Mouse (Mus musculus) monocyte, adult 2 months (primary cell): ENCODE data around the gene Slc25a47.

Experiments used
- DNase-seq, 2 experiments: peaks; one replicate each; pipeline ENCODE4 v3.0.0; 2022; ENCODE audit warnings: low spot score in 2 of 2, low read depth in 1 of 2

The Slc25a47 gene

GRCm38 (mm10) chr12:108857589-108858184 is 21.8 kb downstream of the Slc25a47 start:
- no peak for DNase-seq

DNA sequence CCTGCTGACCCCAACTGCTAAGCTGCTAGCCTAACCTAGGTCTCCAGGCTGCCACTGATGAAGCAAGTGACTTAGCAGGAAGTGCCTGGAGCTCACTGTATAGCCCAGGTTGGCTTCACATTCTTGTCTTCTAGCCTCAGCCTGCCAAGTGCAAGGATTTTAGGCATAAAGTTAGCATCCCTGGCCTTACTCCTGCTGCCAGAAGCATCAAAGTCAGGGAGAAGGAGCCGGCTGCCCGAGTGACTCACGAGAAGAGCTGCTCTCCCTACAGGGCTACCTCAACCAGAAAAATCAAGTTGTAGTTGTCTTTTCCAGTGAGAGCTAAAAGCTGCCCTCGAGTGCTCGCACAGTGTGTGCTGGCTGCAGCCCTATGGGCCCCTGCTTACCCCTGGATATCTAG is 22.6 kb downstream of the Slc25a47 start:
- no peak for DNase-seq

- no peak for DNase-seq
These were observed 29.2 kb downstream of the Slc25a47 start for GRCm38 (mm10) chr12:108865007-108865494.

DNA sequence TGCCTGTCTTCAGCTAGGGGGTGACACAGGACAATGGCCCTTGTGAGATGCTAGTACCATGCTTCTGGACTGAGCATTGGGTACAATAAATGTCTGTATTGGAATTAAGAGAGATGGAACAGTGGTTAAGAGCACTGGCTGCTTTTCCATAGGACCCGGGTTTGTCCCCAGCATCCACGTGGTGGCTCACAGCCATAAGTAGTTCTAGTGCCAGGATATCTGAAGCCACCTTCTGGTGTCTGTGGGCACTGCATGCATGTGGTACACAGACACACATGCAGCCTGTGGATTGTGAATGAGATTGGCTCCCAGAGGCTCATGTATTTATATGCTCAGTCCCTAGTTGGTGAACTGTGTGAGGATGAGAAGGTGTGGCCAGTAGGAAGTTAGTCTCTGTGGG is 33.7 kb downstream of the Slc25a47 start:
- no peak for DNase-seq

DNA sequence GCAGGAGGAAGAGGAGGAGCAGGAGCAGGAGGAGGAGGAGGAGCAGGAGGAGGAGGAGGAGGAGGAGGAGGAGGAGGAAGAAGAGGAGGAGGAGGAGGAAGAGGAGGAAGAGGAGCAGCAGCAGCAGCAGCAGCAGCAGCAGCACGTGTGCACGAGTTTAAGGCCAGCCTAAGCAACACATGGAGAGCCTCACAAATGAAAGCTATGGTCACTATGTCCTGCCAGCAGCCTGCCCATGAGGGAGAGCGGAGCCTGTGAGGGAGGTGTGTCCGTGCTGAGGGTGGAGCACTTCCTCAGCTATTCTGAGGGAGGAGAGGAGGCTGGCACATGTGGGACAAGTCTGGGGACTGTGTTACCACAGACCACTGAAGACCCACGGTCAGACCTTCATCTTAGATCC is 37.3 kb downstream of the Slc25a47 start:
- DNase-seq, result no peak

DNA sequence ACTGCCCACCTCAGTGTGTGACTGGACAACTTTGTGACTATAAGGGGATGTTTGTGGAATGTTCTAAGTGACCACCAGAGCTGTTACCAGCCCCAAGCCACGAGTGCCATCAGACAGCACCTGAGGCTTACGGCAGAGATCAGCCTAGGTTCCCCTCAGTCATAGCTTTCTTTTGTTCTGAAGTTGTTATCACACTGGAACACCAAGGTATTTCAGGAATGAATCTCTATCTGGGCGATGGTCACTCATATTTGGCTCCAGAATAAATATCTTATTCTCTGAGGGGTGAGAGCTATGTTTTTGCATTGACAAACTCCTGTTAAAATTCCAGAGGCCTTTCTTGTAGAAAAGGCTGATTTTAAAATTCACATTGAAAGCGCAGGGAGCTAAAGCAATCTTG is 43.3 kb downstream of the Slc25a47 start:
- no peak for DNase-seq

DNA sequence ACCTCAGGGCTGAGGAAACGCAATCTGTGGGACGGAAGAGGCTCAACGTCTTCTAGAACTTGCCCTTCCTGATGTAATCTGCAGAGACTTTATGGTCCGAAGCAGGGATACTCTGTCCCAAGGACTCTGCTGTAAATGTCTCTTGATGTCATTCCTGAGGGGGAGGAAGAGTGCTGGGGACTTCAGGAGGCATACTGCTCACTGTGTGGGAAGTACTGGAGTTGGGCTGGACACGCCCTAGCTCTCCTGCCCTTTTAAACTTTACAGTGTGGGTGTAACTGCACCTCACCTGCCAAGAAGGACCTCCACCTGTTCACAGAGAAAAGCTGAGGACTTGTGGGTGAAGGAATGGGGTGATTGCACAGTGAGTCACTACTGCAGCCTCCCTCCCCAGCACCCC is 44.8 kb downstream of the Slc25a47 start:
- DNase-seq, result no peak

DNA sequence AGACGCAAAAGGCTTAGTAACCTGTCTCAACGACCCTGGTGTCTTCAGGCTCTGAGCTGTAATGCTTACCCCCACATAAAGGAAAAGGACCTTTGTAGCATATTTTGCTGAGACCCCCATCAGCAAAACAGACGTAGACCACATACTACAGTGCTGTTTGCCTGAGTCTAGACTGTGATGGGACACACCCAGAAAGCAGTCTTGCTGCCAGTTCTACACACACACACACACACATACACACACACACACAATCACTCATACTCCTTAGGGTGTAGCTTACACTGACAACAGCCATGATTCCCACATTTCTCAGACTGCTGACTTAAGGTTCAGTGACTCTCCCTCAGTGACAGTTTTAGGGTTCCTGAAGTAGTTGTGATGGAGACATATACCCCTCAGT is 45.3 kb downstream of the Slc25a47 start:
- no peak for DNase-seq

GRCm38 (mm10) chr12:108882776-108883175 is 46.9 kb downstream of the Slc25a47 start:
- no peak for DNase-seq

DNA sequence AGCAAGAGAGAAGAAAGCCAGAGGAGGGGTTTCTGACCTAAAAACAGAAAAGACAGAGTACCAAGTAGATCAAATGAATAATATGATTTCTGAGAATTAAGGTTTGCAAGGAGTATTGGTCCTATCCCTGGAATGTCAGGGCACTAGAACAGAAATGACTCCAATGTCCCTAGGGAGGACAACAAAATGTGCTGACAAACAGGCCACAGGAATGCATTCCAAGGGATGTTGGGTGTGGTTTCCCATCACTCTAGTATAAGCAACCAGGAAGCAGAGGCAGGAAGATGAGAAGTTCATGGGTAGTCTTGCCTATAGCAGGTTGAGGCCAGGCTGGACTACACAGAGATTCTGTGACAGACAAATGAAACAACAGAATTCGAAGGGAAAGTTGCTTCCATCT is 50.1 kb downstream of the Slc25a47 start:
- no peak for DNase-seq

GRCm38 (mm10) chr12:108887077-108887476 is 51.2 kb downstream of the Slc25a47 start:
- DNase-seq, result no peak

GRCm38 (mm10) chr12:108888632-108889031 is 52.8 kb downstream of the Slc25a47 start:
- no peak for DNase-seq

DNA sequence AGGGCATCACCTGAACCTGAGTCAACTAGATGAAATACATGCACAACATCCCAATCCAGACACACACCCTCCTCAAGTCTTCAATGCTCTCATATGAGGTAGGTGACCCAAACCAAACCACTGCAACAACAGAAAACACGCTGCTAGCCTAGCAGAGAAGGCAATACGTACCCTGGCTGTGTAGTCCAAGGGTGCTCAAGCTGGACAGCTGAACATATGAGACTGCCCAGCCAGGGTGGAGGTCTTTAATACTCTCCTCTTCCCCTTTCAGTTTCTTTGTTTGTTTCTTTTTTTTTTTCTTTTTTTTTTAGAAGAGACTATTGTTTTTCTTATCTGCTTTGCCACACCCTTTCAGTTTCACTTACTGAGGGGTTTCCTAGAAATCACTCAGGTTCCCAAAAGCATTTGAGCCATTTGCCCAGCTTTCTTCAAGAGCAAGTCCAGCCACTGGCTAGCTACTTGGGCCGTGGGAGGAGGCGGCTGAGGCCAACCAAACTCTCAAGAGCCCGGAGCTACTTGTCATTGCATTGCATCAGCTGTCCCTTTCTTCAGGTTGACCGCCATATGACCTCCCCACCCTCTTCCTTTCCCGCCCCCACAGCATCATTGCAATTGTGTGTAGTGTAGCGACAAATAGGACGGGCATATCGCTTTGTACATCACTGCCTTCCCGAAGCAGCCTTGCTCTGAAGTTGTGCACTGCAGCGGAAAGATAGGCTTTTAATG is 57.3 kb downstream of the Slc25a47 start, which contains the start of gene Wdr25:
Gene Wdr25, plus strand, starts transcription at position 643 of the 726 bp plus-strand sequence.
- peak; percentile 35 to 45 for DNase-seq

DNA sequence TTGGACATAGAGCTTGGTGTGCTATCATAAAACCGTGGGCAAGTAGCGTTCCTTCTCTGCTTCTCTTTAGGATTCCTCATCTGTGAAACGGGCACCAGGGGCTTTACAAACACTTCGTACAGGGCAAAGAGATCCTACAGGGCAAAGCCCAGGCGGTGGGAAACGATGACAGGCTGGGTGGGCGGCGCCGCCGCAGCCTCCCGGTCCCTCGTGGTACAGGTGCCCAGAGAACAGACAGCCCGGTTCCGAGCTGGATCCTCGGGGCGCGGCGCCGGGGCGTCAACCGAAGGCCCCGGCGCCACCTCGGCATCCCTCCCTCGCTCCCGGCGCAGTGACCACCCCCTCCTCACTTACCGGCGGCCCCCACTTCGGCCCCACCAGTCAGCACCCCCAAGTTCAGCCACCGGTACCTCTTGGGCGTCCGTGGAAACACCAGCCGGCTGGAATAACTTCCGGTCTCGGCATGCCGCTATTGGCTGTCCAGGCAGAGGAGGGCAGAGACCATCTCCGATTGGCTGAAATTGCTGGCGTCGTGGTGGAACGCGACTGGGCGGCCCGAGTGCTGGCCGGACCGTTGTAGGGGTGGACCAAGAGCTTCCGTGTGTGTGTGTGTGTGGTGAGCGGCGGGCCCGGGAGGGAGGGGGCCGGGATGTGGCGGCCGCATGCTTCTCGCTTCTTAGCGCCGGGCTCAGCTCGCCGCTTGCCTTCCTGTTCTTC is 58.0 kb downstream of the Slc25a47 start, which contains the start of gene Wars:
Gene Wars, minus strand, starts transcription at position 460 of the 717 bp plus-strand sequence.
- peak; percentile 87 to 88 for DNase-seq

- DNase-seq, result no peak
These were observed 58.6 kb downstream of the Slc25a47 start for GRCm38 (mm10) chr12:108894432-108894816.

DNA sequence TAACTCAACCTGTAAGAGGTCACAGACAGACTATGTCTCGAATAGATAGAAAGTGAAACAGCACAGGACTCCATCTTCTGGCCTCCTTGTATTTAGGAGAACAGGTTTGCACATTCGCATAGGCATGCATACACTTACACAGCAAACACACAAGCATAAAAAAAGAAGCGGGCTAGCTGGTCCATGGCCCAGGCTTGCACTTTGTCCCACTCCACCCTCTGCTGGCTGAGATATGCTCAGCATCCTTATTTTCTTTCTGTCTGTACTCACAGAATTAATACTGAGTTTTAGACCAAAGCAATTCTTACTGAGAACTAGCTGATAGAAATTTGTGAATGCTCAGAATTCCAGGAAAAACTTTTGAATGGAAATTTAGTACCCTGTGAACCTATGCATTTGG is 60.2 kb downstream of the Slc25a47 start:
- no peak for DNase-seq

GRCm38 (mm10) chr12:108901346-108901745 is 65.5 kb downstream of the Slc25a47 start:
- no peak for DNase-seq

- DNase-seq, result no peak
These were observed 67.1 kb downstream of the Slc25a47 start for GRCm38 (mm10) chr12:108902940-108903339.

DNA sequence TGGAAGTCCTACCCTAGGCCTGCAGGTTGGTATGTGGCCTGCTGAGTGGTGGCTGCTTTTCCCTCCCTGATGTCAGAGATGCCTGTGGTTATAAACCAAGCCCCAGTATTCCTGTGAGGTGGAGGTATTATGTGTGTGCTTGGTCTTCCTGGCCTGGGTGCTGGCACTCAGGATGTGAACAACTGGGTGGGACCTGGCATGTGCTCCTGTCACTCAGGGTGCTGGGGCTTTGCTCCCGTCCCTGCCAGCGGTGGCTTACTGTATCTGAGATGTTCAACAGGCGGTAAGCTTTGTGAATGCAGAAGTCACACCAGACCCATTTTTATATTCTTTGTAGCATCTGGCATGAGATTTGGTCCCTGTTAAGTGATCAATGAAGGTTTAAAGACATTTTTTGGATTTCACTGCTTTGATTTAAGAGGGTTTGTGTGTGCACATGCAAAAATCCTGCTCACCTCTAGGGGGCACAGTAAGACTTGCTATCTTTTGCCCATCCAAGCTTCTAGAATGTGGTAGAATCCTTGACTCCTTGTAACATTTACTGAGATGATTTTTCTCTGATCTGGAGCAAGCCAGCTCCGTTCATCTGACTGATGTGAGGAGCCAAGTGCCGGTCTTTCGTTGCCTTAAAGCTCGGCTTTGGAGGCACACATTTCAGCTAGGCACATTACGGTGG is 67.9 kb downstream of the Slc25a47 start:
- DNase-seq, result no peak

- DNase-seq, result no peak
These were observed 68.4 kb downstream of the Slc25a47 start for GRCm38 (mm10) chr12:108904276-108904653.

DNA sequence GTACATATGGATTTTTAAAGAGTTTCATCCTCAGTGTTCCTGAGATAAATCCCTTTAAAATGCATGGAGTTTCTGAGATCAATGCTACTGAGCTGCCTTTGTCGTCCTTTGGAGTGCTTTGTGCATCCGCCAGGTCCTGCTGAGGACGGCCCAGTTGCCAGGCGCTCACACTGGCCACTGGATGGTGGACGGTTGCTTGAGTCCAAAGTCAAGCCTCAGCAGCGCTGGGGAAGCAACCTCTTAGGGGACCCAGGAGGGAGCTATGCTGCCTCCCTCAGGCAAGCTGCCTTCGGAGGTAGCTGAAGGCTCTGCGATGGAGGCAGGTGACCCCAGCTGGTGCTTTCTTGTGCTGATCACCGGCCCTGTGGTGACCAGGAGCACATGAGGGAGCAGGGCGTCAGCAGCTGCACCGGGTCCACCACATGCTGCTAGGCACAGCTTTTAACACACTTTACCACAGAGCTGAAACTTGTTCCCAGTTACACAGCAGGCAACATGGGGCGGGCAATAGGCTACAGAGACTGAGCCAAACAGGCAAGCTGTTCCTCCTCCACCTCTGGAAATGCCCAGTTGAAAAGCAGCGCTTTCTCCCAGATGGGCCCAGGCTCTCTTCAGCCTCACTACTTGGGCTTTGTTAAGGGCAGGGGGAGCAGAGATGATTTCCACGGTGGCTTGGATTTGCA is 69.9 kb downstream of the Slc25a47 start:
- DNase-seq, result no peak
